Mouse (Mus musculus) megakaryocyte, embryonic 14.5 days (primary cell): ENCODE measurements around the gene Slc30a9.

Source experiments
- FLI1 ChIP-seq: IDR thresholded peaks from 2 replicates; pipeline ENCODE4 v1.6.1; 2012; ENCODE audit warnings: low read length, inconsistent platforms, mixed read lengths
- GATA1 ChIP-seq: IDR thresholded peaks from 3 replicates; pipeline ENCODE4 v1.6.1; 2012; ENCODE audit warnings: mixed read lengths, low read length, inconsistent platforms, borderline replicate concordance

DNA sequence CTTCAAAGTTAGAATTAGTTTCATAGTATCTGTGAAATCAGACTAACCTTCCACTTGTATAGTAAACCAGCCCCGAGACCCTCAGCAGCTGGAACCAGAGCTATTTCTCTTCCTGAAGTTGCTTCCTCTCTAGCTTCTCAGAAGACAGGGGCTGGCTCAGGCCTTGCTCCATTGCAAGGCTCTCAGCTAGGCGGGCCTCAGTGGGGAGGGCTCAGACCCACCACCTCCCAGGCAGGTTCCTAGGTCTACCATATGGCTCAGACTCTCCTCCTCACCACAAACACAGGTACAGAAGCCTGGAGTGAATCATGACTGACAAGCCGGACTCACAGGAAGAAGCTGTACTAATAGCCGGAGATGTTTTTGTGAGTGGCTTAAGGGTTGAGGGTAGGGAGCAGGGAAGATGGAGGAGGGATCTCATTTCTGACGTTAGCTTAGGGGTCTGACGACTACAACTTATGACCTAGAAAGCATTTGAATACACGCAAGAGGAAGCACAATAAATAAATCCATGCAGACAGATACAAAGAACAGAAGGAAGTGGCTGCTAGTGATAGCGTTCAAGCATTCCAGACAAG lies 70.4 kb downstream of the Slc30a9 start:
- no peak for TF ChIP-seq GATA1
- TF ChIP-seq FLI1, result no peak
